ENCODE assay signal across 15 mouse cellular contexts in the genomic region with DNA sequence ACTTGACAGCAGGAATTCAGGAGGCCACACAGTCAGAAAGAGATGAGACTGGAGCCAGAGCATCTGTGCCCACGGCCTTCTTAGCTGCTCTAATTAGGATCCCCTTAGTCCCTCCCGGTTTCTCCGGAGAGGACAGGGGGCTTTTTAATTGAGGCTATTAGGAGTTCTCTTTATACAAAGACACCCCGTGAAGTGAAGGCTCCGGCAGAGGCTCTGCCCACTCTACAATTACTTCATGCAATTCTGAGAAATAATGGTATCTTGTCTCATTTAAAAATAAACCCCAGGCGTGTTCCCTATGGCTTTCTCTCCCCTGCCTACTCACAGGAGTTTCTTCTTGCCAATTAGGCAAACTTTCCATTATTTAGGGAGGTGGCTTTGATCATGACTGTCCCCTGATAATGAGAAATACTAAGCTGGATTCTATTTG. TPM values are rescaled to one million over a fixed set of nuclear protein-coding genes. Genes with fewer than 3 reads are reported as not detected.
A peak's percentile ranks its signal among the peaks of the same experiment; 100 is the strongest.
DNase-seq lines count a peak whose midpoint lies in the region; ATAC-seq lines count a peak whose summit lies in the region.
"Had no signal": no experiment of that assay in that cellular context is flagged by ENCODE, and none has a peak within 500 bp of the region (broad histone marks: within the 10 kb centered on the region; RNA-seq: fewer than 3 reads in every experiment).

No protein-coding gene starts in this region.

- H3K9me3 ChIP-seq in midbrain, embryonic 13.5 days, result no peaks in the 10 kb centered on the region
- no peaks in the 10 kb centered on the region for H3K9me3 ChIP-seq in midbrain, embryonic 10.5 days (replicated peaks)
- H3K9me3 ChIP-seq in forebrain, embryonic 13.5 days (replicated peaks), result no peaks in the 10 kb centered on the region
- H3K9me3 ChIP-seq in hindbrain, embryonic 15.5 days, result no peaks in the 10 kb centered on the region
- H3K9me3 ChIP-seq in limb, embryonic 10.5 days (replicated peaks), result no peaks in the 10 kb centered on the region
- H3K9me3 ChIP-seq: lung, embryonic 15.5 days had no signal

- peak overlapping the region; percentile 36 for H3K27ac ChIP-seq in midbrain, embryonic 13.5 days
- no peak overlapping the region for H3K27ac ChIP-seq in midbrain, embryonic 10.5 days (replicated peaks)
- H3K27ac ChIP-seq in forebrain, embryonic 13.5 days, result peak overlapping the region; percentile 31; the same call in 1 of the 2 replicates
- H3K27ac ChIP-seq in hindbrain, embryonic 15.5 days (replicated peaks), result no peak overlapping the region; the same call in 1 of the 2 replicates
- no peak overlapping the region for H3K27ac ChIP-seq in limb, embryonic 10.5 days
- H3K27ac ChIP-seq: lung, embryonic 15.5 days had no signal

- H3K36me3 ChIP-seq in midbrain, embryonic 13.5 days, result no peaks in the 10 kb centered on the region
- no peaks in the 10 kb centered on the region for H3K36me3 ChIP-seq in midbrain, embryonic 10.5 days
- H3K36me3 ChIP-seq in forebrain, embryonic 13.5 days (ENCODE audit: poor library complexity, severe bottlenecking), result no peaks in the 10 kb centered on the region
- H3K36me3 ChIP-seq in hindbrain, embryonic 15.5 days, result no peaks in the 10 kb centered on the region
- no peaks in the 10 kb centered on the region for H3K36me3 ChIP-seq in limb, embryonic 10.5 days
- H3K36me3 ChIP-seq: lung, embryonic 15.5 days had no signal

- no peak overlapping the region for H3K9ac ChIP-seq in midbrain, embryonic 13.5 days (replicated peaks)
- H3K9ac ChIP-seq in forebrain, embryonic 13.5 days, result no peak overlapping the region
- no peak overlapping the region for H3K9ac ChIP-seq in hindbrain, embryonic 15.5 days
- H3K9ac ChIP-seq: lung, embryonic 15.5 days had no signal

- H3K4me1 ChIP-seq in midbrain, embryonic 13.5 days (replicated peaks), result peaks cover 6% of the 10 kb centered on the region; the same call in 1 of the 2 replicates
- H3K4me1 ChIP-seq in midbrain, embryonic 10.5 days, result 0 out of 2 replicates have a peak, but pooled peaks cover 5% of the 10 kb centered on the region
- peaks cover 11% of the 10 kb centered on the region for H3K4me1 ChIP-seq in forebrain, embryonic 13.5 days
- H3K4me1 ChIP-seq in hindbrain, embryonic 15.5 days (replicated peaks), result 0 out of 2 replicates have a peak, but pooled peaks cover 5% of the 10 kb centered on the region
- H3K4me1 ChIP-seq in limb, embryonic 10.5 days, result peaks cover 38% of the 10 kb centered on the region
- H3K4me1 ChIP-seq: lung, embryonic 15.5 days had no signal

- H3K27me3 ChIP-seq in midbrain, embryonic 13.5 days, result no peaks in the 10 kb centered on the region
- H3K27me3 ChIP-seq in midbrain, embryonic 10.5 days (ENCODE audit: low read depth, poor library complexity, severe bottlenecking), result no peaks in the 10 kb centered on the region
- H3K27me3 ChIP-seq in forebrain, embryonic 13.5 days, result no peaks in the 10 kb centered on the region
- no peaks in the 10 kb centered on the region for H3K27me3 ChIP-seq in hindbrain, embryonic 15.5 days
- H3K27me3 ChIP-seq in limb, embryonic 10.5 days (ENCODE audit: low read depth, poor library complexity, severe bottlenecking), result no peaks in the 10 kb centered on the region
- H3K27me3 ChIP-seq: lung, embryonic 15.5 days had no signal

- no peak for DNase-seq in midbrain, embryonic 10.5 days (ENCODE audit: low spot score)
- peak; percentile 89 for DNase-seq in retina, postnatal 1 day
- DNase-seq in limb, embryonic 10.5 days (ENCODE audit: low spot score), result no peak
- DNase-seq in testis, postnatal 14 days (ENCODE audit: low spot score), result no peak
- DNase-seq: adrenal gland, postnatal 10 days; cerebellum, adult 9-11 months; heart, postnatal 14 days; thymus, postnatal 25 days had no signal

- no peak overlapping the region for H3K4me3 ChIP-seq in midbrain, embryonic 13.5 days (replicated peaks)
- H3K4me3 ChIP-seq in midbrain, embryonic 10.5 days, result no peak overlapping the region
- no peak overlapping the region for H3K4me3 ChIP-seq in forebrain, embryonic 13.5 days
- H3K4me3 ChIP-seq in hindbrain, embryonic 15.5 days, result no peak overlapping the region
- no peak overlapping the region for H3K4me3 ChIP-seq in limb, embryonic 10.5 days
- H3K4me3 ChIP-seq: lung, embryonic 15.5 days had no signal

- peak; percentile 82 for ATAC-seq in midbrain, embryonic 13.5 days
- ATAC-seq in forebrain, embryonic 13.5 days, result peak; percentile 76; the same call in 1 of the 2 replicates
- peak; percentile 68; the same call in 1 of the 2 replicates for ATAC-seq in hindbrain, embryonic 15.5 days (ENCODE audit: low FRiP score, low read depth)
- ATAC-seq: CD4-positive, CD25-positive, alpha-beta regulatory T cell, adult 4 months; intestine, embryonic 16.5 days had no signal

- H3K4me2 ChIP-seq in midbrain, embryonic 13.5 days (replicated peaks), result no peak overlapping the region
- H3K4me2 ChIP-seq in forebrain, embryonic 13.5 days, result no peak overlapping the region
- H3K4me2 ChIP-seq in hindbrain, embryonic 15.5 days, result no peak overlapping the region
- H3K4me2 ChIP-seq: liver, embryonic 11.5 days; lung, embryonic 15.5 days had no signal

- 13% methylated on average over 6 of the region's 6 CpGs for WGBS in midbrain, embryonic 13.5 days
- 24% methylated on average over 6 of the region's 6 CpGs for WGBS in midbrain, embryonic 10.5 days
- 4% methylated on average over 6 of the region's 6 CpGs for WGBS in forebrain, embryonic 13.5 days
- 17% methylated on average over 6 of the region's 6 CpGs for WGBS in hindbrain, embryonic 15.5 days
- 44% methylated on average over 6 of the region's 6 CpGs for WGBS in limb, embryonic 10.5 days

RNA-seq across cellular contexts. Expression of a gene that starts 20.2 kb away (rescaled TPM):
- not detected in 2 replicates for polyA plus RNA-seq in midbrain, embryonic 13.5 days (2015; fragmentation: Nextera tagmentation; extraction: Ambion mirVana)
- polyA plus RNA-seq in midbrain, embryonic 10.5 days (2016; fragmentation: Nextera tagmentation; extraction: Ambion mirVana), result 0.15 TPM in 1 of 2 replicates, not detected in the other
- not detected in 2 replicates for polyA plus RNA-seq in forebrain, embryonic 13.5 days (2015; fragmentation: Nextera tagmentation; extraction: Ambion mirVana)
- polyA plus RNA-seq in hindbrain, embryonic 15.5 days (2015; fragmentation: Nextera tagmentation; extraction: Ambion mirVana), result 0.14 TPM in 1 of 2 replicates, not detected in the other
- 0.23 TPM in 1 of 2 replicates, not detected in the other for polyA plus RNA-seq in limb, embryonic 10.5 days (2016; fragmentation: Nextera tagmentation; extraction: Ambion mirVana)

RNA-seq across cellular contexts. Expression of a gene that starts 35.6 kb away (rescaled TPM):
- 42.3 and 46.7 TPM in 2 replicates for polyA plus RNA-seq in midbrain, embryonic 13.5 days (2015; fragmentation: Nextera tagmentation; extraction: Ambion mirVana)
- 14.5 and 17.1 TPM in 2 replicates for polyA plus RNA-seq in midbrain, embryonic 10.5 days (2016; fragmentation: Nextera tagmentation; extraction: Ambion mirVana)
- 51.7 and 53.4 TPM in 2 replicates for polyA plus RNA-seq in forebrain, embryonic 13.5 days (2015; fragmentation: Nextera tagmentation; extraction: Ambion mirVana)
- 45.8 and 47.3 TPM in 2 replicates for polyA plus RNA-seq in hindbrain, embryonic 15.5 days (2015; fragmentation: Nextera tagmentation; extraction: Ambion mirVana)
- 12.7 and 13.0 TPM in 2 replicates for polyA plus RNA-seq in limb, embryonic 10.5 days (2016; fragmentation: Nextera tagmentation; extraction: Ambion mirVana)

Comparison
In these comparisons a context has a peak if more than half of its experiments do, and no peak if none do; other contexts are left out.
1. H3K27ac ChIP-seq: peak in midbrain, embryonic 13.5 days (single experiment) and forebrain, embryonic 13.5 days (single experiment); none in midbrain, embryonic 10.5 days (single experiment), hindbrain, embryonic 15.5 days (single experiment) and limb, embryonic 10.5 days (single experiment).
2. Peak in every context shown above with its lines, with median percentiles within 50 percentile points of each other: ATAC-seq.